Mouse (Mus musculus) testis, adult 2 months (tissue): Measurements from ENCODE around the gene Gnb1l.

Experiments used
- CTCF ChIP-seq: fragments of 200-500 bp; IDR thresholded peaks from 2 replicates; pipeline ENCODE4 v1.5.1; 2012; ENCODE audit warnings: low read depth, mild to moderate bottlenecking, inconsistent platforms, low read length, moderate library complexity; ENCODE audit not compliant: control insufficient read depth, insufficient read depth, insufficient replicate concordance
- POLR2A ChIP-seq: fragments of 200-500 bp; IDR thresholded peaks from 2 replicates; pipeline ENCODE4 v1.6.1; 2012; ENCODE audit warnings: low read depth, mild to moderate bottlenecking, inconsistent platforms, low read length, moderate library complexity; ENCODE audit not compliant: control insufficient read depth

- no peak for TF ChIP-seq CTCF
- TF ChIP-seq POLR2A, result no peak
Measured at GRCm38 (mm10) chr16:18584901-18585510, 86.5 kb downstream of the Gnb1l start.
